Mouse (Mus musculus) c-Kit-positive CD71-negative TER-119-negative erythroid progenitor cells, embryonic 14.5 days (primary cell): ENCODE measurements at regions not wholly inside any gene's neighbourhood (a gene's known extent, or its start where the extent isn't known, plus 50 kb on each side); places are given as distances from the start of the nearest gene placed in this dataset.
"Not testable (repeated sequence)": the region's sequence is repeated elsewhere in the genome, so short reads cannot be mapped to it uniquely, and the experiment has no call there.

Experiments
- DNase-seq: peaks from one replicate; pipeline ENCODE4 v3.0.0-alpha.2; 2013; ENCODE audit warnings: low read depth

DNA sequence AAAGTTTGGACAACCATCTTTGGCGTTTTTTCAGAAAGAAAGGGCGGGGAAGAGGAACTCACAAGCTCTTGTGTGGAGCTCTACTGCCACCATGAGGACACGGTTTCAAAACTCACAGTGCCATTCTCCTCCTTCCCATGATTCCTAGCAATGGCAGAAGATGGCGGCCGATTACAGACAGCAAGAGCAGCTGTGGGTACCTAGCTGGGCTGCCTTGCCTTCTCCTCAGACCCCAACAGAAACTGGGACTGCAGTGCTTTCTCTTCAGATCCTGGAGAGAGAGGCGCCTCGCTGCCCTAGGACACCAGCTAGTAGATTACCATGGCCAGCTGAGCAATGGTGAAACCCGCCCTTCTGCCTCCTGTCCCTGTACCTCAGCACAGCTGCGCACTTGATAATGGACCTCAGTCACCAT lies 174.2 kb upstream of the Olfr1324 start:
- DNase-seq: not testable (repeated sequence)

DNA sequence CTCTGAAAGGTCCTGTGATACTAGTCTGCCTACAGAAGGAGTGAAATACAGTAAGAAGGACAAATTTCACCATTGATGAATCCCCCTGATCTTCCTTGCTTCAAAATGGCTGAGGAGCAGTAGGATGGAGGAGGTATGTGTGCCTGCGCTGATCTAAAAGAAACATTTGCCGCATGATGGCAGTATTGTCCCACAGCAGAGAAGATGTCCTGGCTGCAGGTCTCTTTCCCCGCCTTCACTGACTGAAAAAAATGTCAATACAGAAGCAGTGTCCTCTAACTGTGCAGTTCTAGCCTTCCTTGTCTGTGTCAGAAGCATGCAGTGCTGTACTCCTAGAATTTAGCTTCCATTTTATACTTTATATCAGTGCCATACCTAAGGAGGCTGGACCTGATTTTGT lies 172.0 kb upstream of the Olfr1324 start:
- DNase-seq: peak; percentile 50

DNA sequence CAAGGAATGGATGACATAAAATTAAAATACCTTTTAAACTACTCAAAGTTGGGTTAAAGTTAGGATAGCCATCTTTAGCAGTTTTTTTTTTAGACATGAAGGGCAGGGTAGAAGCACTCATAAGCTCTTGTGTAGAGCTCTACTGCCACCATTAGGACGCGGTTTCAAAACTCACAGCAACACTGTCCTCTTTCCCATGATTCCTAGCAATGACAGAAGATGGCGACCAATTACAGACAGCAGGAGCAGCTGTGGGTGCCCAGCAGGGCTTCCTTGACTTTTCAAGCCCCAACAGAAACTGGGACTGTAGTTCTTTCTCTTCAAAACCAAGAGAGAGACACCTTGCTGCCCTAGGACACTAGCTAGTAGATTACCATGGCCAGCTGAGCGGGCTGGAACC lies 171.5 kb upstream of the Olfr1324 start:
- DNase-seq: no peak

- not testable (repeated sequence) for DNase-seq
These were observed 169.3 kb upstream of the Olfr1324 start for GRCm38 (mm10) chrX:50597626-50598025.

GRCm38 (mm10) chrX:50597105-50597504 lies 168.8 kb upstream of the Olfr1324 start:
- no peak for DNase-seq

DNA sequence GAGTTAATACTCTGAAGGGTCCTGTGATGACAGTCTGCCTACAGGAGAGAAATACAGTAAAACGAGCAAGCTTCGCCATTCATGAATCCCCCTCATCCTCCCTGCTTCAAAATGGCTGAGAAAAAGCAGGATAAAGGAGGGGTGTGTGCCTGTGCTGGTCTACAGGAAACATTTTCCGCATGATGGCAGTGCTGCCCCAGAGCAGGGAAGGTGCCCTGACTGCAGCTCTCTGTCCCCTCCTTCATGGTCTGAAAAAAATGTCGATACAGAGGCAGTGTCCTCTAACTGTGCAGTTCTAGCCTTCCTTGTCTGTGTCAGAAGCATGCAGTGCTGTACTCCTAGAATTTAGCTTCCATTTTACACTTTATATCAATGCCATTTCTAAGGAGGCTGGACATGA lies 166.7 kb upstream of the Olfr1324 start:
- not testable (repeated sequence) for DNase-seq

GRCm38 (mm10) chrX:50591477-50591876 lies 163.2 kb upstream of the Olfr1324 start:
- no peak for DNase-seq

GRCm38 (mm10) chrX:50590673-50591341 lies 162.5 kb upstream of the Olfr1324 start:
- DNase-seq: peak; percentile 29

GRCm38 (mm10) chrX:50588892-50589291 lies 160.6 kb upstream of the Olfr1324 start:
- no peak for DNase-seq

- DNase-seq: no peak
These were observed 155.7 kb upstream of the Olfr1324 start for GRCm38 (mm10) chrX:50583741-50584580.

- no peak for DNase-seq
These were observed 151.9 kb upstream of the Olfr1324 start for GRCm38 (mm10) chrX:50580200-50580599.

GRCm38 (mm10) chrX:50576824-50577223 lies 148.5 kb upstream of the Olfr1324 start:
- no peak for DNase-seq

- DNase-seq: not testable (repeated sequence)
These were observed 144.1 kb upstream of the Olfr1324 start for GRCm38 (mm10) chrX:50572191-50573095.

DNA sequence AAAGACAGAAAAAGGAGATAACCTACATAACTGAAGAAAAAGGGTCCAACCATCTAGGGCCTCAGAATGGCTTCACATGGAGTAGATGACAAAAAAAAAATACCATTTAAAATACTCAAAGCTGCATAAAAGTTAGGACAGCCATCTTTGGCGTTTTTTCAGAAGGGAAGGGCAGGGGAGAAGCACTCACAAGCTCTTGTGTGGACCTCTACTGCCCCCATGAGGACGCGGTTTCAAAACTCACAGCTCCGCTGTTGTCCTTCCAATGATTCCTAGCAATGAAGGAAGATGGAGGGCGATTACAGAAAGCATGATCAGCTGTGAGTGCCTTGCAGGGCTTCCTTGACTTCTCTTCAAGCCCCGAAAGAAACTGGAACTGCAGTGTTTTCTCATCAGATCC lies 140.8 kb upstream of the Olfr1324 start:
- no peak for DNase-seq

DNA sequence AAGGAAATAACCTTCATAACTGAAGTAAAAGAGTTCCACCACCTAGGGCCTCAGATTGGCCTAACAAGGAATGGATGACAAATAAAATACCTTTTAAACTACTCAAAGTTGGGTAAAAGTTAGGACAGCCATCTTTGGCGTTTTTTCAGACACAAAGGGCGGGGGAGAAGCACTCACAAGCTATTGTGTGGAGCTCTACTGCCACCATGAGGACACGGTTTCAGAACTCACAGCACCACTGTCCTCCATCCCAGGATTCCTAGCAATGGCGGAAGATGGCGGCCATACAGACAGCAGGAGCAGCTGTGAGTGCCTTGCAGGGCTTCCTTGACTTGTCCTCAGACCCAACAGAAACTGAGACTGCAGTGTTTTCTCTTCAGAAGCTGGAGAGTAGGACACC lies 138.0 kb upstream of the Olfr1324 start:
- no peak for DNase-seq

DNA sequence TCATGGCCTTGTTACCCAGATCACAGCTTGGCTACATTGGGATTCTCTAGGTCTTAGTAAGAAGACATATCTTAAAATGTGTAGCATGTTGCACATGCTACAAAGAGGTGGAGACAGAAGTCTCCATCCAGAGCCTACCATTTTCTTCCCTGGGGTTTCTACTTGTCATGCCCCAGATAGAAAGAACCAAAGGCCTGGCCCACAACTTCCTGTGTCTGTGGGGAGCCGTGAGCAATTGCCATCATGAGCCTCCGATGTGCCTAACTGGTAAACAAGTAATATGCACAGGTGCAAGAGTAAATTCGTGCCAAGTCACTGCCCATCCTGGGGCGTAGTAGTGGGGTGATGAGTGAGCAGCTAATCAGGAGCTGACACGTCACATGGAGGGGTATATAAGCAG lies 136.7 kb upstream of the Olfr1324 start:
- DNase-seq: not testable (repeated sequence)

DNA sequence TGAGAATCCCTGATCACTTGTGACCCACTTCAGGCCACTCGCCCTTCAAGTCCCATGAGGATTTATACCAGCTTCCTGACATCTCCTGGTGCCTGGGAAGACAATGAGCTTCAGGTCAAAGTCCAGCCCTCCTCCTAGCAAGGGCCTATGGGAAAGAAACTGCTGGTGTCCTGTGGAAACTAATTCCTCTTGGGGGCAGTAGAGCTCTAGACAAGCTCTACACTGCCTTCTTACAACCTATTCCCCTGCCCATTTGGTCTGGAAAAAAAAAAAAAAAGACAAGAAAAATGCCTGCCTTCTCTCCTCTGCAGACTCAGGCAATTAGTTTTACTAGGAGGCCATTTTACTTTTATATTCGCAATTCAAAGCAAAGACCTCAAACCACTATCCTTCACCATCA lies 132.6 kb upstream of the Olfr1324 start:
- no peak for DNase-seq

GRCm38 (mm10) chrX:50550297-50550696 lies 122.0 kb upstream of the Olfr1324 start:
- DNase-seq: no peak

GRCm38 (mm10) chrX:50549713-50550112 lies 121.4 kb upstream of the Olfr1324 start:
- DNase-seq: no peak

DNA sequence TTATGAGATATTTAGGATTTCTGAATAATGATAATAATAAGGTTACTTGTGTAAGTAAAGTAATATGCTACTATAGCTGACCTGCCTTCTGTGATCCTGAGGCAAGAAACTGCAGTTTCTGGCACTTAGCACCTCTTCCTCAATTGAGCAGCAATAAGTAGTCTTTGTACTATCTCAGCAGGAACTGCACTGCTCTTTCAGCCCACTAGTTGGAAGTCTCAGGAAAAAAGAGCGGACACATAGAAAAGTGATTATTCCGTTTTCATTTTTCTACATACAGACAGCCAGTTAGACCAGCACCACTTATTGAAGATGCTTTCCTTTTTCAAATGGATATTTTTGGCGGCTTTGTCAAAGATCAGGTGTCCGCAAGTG lies 109.5 kb upstream of the Olfr1324 start:
- DNase-seq: not testable (repeated sequence)

- DNase-seq: no peak
These were observed 109.0 kb upstream of the Olfr1324 start for GRCm38 (mm10) chrX:50537122-50537784.

DNA sequence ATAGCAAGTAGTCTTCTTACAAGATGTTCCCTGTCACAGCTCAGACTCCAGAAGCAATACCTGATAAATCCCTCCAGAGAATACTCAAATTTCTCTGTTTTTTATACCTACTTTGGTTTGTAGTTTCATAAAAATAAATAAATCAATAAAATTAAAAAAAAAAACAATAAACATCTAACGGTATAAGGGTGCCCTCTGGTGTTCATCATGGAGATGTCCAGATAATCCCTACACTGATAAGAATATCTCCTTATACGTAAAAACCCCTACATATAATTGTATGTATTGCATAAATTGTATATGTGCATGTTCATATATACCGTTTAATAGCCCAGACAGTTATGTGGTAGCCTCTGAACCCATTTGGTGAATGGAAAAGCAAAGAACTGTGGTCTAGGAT lies 75.7 kb upstream of the Olfr1324 start:
- DNase-seq: no peak
